Mouse (Mus musculus) brain, embryonic 14.5 days (tissue): ENCODE results near the gene Elovl5. TPM values are rescaled to one million over a fixed set of nuclear protein-coding genes. Genes with fewer than 3 reads are reported as not detected.

Source experiments
- DNase-seq: peaks from one replicate; pipeline ENCODE4 v3.0.0-alpha.2; 2011; ENCODE audit warnings: low read depth
- CTCF ChIP-seq: fragments of 200-500 bp; IDR thresholded peaks from 2 replicates; pipeline ENCODE4 v1.5.1; 2012; ENCODE audit warnings: inconsistent platforms, mild to moderate bottlenecking, moderate library complexity, borderline replicate concordance; ENCODE audit not compliant: insufficient read depth, insufficient read length; ENCODE audit errors: extremely low read depth
- POLR2A ChIP-seq: fragments of 200-500 bp; IDR thresholded peaks from 2 replicates; pipeline ENCODE4 v1.6.1; 2012; ENCODE audit warnings: mild to moderate bottlenecking, inconsistent platforms, borderline replicate concordance; ENCODE audit not compliant: poor library complexity, insufficient read depth, insufficient read length, severe bottlenecking; ENCODE audit errors: extremely low read depth
- polyA plus RNA-seq: library from polyadenylated mRNA; depleted of rRNA; stranded (reverse); fragments of >200 nt; gene quantifications from 2 replicates; pipeline ENCODE4 v1.2.3, GENCODE M21; 2012; rRNA removed

Gene Elovl5
- polyA plus RNA-seq, 1 experiment = 61.5 TPM

GRCm38 (mm10) chr9:78015816-78016215 is 98.7 kb downstream of the Elovl5 start:
- DNase-seq = no peak
- TF ChIP-seq CTCF (no peak), POLR2A (no peak)

- no peak for TF ChIP-seq POLR2A
- TF ChIP-seq CTCF = no peak
These were observed 99.1 kb downstream of the Elovl5 start for GRCm38 (mm10) chr9:78016288-78016687.

DNA sequence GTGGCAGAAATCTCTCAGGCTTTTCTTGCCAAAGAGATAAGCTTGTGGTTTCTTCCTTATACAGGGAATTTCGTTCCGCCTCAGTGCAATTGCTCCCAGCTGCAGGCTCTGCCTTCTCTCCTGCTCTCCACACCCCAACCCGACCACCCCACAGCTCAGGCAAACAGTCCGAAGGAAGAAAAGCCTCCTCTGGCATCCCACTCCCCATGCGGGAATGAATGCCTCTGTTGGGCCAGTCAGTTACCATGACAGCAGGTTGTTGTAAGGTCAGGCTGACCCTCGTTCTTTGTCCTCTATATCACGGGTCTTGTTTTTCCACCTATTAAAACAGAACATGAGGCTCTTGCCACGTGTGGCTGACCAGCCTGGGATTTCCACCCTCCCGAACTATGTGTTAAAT is 104.1 kb downstream of the Elovl5 start:
- TF ChIP-seq CTCF = no peak
- TF ChIP-seq POLR2A = no peak
- DNase-seq = peak; percentile 48

More at GRCm38 (mm10) chr9:78016288-78016687, 99.1 kb downstream of the Elovl5 start:
- DNase-seq = peak; percentile 4

DNA sequence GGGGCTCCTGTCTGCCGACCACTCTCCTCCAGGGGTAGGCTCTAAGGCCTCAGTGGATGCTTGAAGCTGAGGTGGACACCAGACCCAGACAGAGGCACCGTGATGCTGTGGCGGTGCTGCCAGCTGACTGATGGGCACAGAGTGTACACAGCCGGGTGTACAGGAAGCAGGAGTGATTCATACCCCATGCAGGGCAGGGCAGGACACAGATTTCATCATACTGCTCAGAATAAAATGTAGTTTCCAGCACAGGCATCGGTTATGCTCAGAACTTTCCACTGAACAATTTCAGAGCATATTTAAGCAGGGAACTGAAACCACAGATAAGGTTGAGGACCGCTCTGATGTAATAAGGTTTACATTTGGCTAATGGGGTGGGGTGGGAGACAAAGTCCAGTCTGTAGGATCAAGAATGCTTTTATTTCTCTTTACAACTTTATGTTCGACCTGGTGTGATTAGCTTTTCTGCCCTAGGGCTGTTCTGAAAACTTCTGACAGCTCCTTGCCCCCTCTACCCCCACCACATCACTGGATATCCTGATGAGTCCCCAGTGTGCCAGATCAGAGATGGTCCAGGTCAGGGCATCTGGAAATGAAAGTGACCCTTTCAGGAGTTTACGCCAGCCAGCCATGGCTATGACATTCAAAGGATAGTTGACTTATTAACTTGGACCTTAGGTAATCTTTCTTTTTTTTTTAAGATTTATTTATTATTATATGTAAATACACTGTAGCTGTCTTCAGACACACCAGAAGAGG is 105.2 kb downstream of the Elovl5 start:
- no peak for DNase-seq
- no peak for TF ChIP-seq POLR2A
- TF ChIP-seq CTCF = no peak

- peak; percentile 63 for DNase-seq
- TF ChIP-seq POLR2A (no peak), CTCF (peak; percentile 78)
These were observed 107.7 kb downstream of the Elovl5 start for GRCm38 (mm10) chr9:78024823-78025222.

GRCm38 (mm10) chr9:78027099-78027498 is 109.9 kb downstream of the Elovl5 start:
- DNase-seq = no peak
- TF ChIP-seq CTCF (no peak), POLR2A (no peak)

GRCm38 (mm10) chr9:78030835-78031456 is 113.8 kb downstream of the Elovl5 start:
- TF ChIP-seq CTCF (no peak), POLR2A (no peak)
- no peak for DNase-seq

GRCm38 (mm10) chr9:78032930-78033329 is 115.8 kb downstream of the Elovl5 start:
- TF ChIP-seq CTCF = no peak
- TF ChIP-seq POLR2A = no peak
- DNase-seq = no peak

Other genes with a start within 250 kb of the Elovl5 start
- 26.2 and 27.0 TPM in 2 replicates for gene Gclc, start 162.8 kb upstream of the Elovl5 start, polyA plus RNA-seq
- gene Gcm1, start 134.6 kb downstream of the Elovl5 start, polyA plus RNA-seq = not detected in 2 replicates
- gene Fbxo9, start 191.7 kb downstream of the Elovl5 start, polyA plus RNA-seq = 61.9 and 77.0 TPM in 2 replicates
- gene Ick, start 191.8 kb downstream of the Elovl5 start, polyA plus RNA-seq = 45.0 and 55.6 TPM in 2 replicates